Mouse (Mus musculus) frontal cortex, adult (tissue): ENCODE results near the gene Trnt1.
A peak's percentile ranks its signal among the peaks of the same experiment; 100 is the strongest.

Experiments used
- ATAC-seq: cut with Nextera tagmentation; 2 replicates; pipeline ENCODE4 v1.9.2; 2017; ENCODE audit warnings: mild to moderate bottlenecking, moderate library complexity, mixed read lengths; ENCODE audit not compliant: low TSS enrichment

The Trnt1 gene

GRCm38 (mm10) chr6:106787138-106787537, 18.2 kb downstream of the Trnt1 start:
- ATAC-seq = no peak

DNA sequence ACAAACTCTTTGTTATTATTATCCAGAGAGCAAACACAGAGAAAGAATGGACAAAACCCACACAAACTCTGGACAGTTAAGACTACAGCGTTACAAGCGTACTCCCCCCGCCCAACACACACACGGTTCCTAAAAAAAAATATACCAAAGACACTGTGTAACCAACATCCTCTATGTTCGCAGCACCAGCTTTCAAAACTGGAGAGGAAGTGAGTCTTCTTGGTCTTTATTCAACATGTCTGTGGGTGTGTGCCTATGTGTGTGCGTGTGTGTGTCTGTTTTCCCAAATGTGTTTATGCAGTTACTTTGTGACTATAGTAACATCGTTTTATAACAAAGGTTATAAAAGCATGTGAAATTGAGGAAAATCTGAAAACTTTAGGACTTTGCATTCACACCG, 22.5 kb downstream of the Trnt1 start:
- no peak for ATAC-seq

GRCm38 (mm10) chr6:106792486-106792885, 23.6 kb downstream of the Trnt1 start:
- ATAC-seq = no peak

DNA sequence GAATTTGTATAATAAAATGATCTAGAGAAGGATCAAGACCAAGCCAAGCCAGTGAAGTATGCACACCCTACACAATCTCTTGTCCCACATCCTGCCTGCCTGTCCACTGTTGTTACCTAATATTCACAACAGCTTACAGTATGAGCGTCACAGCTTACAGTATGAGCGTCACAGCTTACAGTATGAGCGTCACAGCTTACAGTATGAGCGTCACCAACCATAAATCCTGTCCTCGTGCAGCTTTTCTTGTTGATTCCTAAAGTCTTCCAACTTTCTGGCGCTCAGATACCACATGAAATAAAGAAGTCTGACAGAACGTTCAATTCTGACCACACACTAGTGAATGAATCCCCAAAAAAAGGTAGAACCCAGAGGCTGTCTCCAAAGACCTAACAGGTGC, 24.2 kb downstream of the Trnt1 start:
- no peak for ATAC-seq

GRCm38 (mm10) chr6:106793621-106794020, 24.7 kb downstream of the Trnt1 start:
- ATAC-seq = no peak

DNA sequence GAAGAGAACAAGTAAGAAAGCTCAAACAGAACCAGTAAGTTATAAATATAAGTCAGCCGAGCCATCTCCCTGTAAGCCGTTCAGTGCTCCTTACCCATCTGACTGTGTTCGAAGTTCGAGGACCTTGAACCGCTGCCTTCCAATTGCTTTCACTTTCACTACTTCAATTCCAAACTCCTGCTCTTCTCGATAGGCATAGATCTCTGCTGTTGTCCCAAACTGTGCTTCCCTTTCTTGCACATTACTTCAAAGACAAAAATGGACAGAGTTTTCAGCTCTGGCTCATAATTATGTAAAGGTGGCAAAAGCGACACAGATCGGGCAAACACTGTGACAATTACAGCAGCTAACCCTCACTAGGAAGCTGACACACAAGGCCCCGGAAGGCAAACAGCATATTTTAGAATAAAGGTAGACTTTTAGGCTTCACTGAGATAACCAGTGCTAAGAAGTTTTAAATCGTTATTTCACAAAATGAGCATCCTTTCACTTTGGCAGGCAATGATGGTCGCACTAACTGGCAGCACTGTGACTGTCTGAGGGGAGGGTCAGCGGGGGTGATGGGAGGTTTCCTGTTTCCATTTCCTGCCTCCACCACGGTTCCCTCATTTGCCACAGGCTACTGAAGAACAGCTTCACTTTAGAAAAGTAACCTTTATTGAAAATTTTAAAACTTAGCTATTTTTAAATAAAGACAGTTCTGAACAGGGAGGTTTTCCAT, 25.3 kb downstream of the Trnt1 start:
- no peak for ATAC-seq

DNA sequence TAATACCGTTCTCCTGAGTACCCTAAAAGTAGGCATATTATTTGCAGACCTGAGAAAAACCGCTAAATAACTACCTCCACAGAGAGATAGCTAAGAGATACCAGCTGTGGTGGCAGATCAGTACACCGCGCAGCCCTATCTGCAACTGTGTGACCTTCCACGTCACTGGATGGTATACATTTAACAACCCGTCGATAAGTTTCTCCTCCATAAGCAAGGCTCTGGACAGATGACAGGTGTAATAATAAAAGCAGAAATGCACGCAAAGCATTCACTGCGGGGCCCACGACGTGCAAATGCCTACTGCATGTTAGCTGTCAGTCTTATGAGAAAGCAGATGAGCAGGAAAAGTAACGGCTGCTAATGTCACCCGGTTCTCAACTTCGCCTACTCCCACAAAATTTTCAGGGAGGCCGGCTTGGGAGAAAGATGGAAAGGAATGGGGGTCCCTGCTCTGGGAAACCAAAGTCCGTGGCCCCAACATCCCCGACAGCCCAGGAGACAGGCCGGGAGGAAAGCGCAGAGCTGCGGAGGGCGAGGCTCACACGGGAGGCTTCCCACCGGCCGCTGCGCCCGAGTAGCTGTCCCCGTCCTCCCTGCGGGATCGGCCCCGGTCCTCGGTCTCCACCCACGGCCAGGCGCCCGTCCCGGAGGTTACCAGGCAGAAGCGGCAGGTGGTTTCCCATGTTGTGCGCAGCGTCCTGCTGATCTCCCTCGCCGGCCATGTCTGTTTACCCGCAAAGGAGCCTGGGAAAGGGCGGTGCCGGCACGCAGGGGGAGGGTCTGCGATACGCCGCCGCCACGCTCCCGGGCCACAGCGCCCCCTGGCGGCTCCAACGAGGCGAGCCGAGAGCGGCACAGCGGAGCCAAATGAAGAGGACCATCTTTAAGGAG, 30.7 kb downstream of the Trnt1 start, which contains the start of gene Crbn:
TSS of gene Crbn (minus strand) at position 745 of the 894 bp plus-strand sequence.
- ATAC-seq = peak; percentile 99

GRCm38 (mm10) chr6:106800227-106800557, 31.3 kb downstream of the Trnt1 start:
- ATAC-seq = peak; percentile 46

DNA sequence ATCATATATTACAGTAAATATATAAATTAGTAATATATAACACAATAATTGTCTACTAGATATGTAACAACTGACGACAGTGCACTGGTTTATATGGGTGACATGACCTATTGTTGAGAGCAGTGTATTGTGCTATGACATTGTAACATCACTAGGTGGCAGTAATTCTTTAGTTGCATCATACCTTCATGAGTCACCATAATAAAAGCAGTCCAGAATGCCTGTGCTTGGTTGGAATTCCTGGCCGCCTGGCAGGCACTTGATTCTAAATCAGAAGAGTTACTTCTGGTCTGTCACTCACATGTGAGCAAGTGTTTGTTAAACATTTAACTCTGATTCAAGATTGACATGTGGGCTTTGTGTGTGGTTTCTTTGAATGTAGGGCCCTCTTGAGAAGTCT, 36.0 kb downstream of the Trnt1 start:
- ATAC-seq = peak; percentile 84

DNA sequence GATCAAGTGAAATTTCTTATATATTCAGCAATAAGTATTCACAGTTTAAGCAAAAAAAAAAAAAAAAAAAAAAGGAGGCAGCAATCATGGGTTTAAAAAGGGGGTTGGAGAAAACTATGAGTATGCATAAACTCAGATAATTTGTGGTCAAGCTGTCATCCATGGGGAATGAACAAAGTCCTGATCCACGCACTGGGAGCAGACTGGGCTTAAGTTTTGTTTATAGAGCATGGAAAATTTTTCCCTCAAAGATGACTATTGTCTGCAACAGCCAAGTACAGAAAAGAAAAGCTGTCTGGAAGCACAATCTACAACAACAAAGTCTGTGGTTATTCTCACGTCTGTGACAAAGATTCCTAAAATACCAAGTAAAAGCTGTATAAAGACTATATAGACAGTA, 40.2 kb downstream of the Trnt1 start:
- ATAC-seq = no peak

DNA sequence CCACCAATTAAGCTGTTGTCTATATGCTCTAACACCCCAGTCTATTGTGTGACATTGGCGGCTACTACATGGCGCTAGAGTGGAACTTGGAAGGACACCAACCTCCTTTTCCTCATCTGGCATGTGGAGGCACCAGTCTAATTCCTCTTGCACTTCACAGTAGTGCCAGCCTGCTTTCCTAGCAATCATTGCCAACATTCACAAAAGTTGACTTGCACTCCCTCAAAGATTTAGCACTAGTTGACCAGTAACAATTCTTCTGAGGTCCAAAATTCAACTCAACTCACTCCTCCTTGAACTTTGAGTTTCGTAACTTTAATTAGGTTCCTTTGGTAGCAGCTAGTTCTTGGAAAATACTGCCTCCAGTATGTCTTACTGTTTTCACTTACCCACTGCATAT, 41.8 kb downstream of the Trnt1 start:
- ATAC-seq = no peak

- ATAC-seq = no peak
Observed at GRCm38 (mm10) chr6:106819246-106819645, 50.3 kb downstream of the Trnt1 start.

DNA sequence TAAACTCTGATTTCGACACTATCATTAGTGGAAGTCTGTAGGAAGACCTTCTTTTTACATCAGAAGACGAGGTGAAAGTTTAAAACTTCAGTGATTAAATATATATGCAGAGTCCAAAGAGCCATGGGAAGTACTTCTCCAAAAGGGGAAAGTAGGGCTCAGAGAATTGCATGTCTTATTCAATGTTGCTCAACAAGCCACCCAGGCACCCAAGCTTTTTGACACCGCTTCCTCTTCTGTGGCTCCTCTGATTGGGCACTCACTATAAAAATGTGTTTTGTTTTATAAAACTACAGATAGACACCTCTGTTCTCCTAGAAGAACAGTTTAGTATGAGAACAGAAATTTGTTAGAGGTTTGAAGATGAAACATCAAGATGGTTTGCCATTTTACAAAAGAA, 51.0 kb downstream of the Trnt1 start:
- ATAC-seq = no peak

DNA sequence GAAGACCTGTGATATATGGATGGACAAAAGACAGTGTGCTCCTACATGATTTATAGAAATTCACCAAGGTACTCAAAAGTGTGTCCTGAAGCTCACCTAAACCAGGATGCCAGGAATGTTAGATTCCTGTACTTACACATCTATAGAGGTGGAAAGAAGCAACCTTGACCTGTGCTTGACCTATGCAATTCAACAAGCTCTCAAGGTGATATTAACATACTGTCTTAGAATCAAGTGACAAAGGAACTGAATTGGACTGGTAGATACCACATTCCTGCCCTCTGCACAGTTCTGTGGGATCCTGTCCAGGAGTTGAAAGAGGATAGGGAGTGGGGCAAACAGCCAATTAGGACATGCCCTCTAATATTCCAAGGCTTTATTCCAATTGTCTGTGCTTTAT, 51.6 kb downstream of the Trnt1 start:
- ATAC-seq = no peak

DNA sequence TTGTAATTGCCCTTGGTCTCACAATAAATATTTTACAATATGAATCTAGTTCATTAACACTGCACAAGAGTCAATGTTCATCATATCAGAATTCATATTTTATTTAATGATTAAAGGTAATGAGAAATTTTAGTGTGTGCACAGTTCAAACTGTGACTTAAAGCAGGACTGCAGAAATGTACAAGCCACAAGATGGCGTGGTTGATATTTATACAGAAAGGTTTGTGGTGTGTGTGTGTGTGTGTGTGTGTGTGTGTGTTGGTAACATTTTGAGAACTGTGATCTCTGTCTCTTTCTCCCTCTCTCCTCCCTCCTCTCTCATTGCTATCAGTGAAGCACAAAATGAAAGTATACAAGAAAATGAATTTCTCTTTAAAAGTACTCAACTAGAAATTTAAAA, 53.4 kb downstream of the Trnt1 start:
- ATAC-seq = peak; percentile 55; the same call in 1 of the 2 replicates
